Mouse (Mus musculus) spleen, adult 2 months (tissue): Measurements from ENCODE around the gene Flnc.

Source experiments
- CTCF ChIP-seq: fragments of 200-500 bp; IDR thresholded peaks from 2 replicates; pipeline ENCODE4 v1.5.1; 2011; ENCODE audit warnings: mild to moderate bottlenecking, inconsistent platforms; ENCODE audit not compliant: insufficient read depth, insufficient read length, insufficient replicate concordance; ENCODE audit errors: extremely low read depth
- POLR2A ChIP-seq: fragments of 200-500 bp; IDR thresholded peaks from 2 replicates; pipeline ENCODE4 v1.6.1; 2011; ENCODE audit warnings: low read depth, low read length, inconsistent platforms

DNA sequence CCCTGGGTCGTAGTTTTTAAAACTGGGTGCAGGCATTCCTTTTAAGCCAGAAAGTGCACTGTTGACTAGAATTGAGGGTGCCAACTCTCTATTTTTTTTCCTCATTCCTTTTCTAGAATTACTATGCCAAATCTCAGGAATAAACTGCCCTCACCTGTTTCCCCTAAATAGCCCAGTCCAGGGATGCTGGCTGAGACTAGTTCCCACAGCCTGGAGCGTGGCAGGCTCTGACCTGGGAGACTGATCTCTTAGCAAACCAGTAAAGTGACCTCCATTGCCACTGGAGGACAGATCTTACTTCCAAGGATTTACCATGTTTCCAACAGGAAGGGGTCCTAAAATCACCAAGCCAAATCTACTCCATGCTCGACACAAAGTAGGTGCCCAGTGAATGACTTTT is 35.8 kb downstream of the Flnc start:
- TF ChIP-seq CTCF (no peak), POLR2A (no peak)
